Mouse (Mus musculus) hindbrain, embryonic 13.5 days (tissue): Measurements from ENCODE around the gene Acvr1b. TPM values are rescaled to one million over a fixed set of nuclear protein-coding genes. Genes with fewer than 3 reads are reported as not detected.
A peak's percentile ranks its signal among the peaks of the same experiment; 100 is the strongest.

Source experiments
- ATAC-seq: fragments of 200-750 bp; cut with Nextera tagmentation; 2 replicates; pipeline ENCODE4 v1.8.0; 2017; ENCODE audit warnings: moderate TSS enrichment; ENCODE audit not compliant: low FRiP score
- H3K27ac ChIP-seq: fragments of 300-500 bp; sonication (generic); 2 replicates; pipeline ENCODE4 v1.5.1; 2015; ENCODE audit warnings: inconsistent platforms, mild to moderate bottlenecking, moderate library complexity
- H3K27me3 ChIP-seq: fragments of 300-500 bp; sonication (generic); 2 replicates; pipeline ENCODE4 v1.6.1; 2015; ENCODE audit warnings: mild to moderate bottlenecking, inconsistent platforms
- H3K36me3 ChIP-seq: fragments of 300-500 bp; sonication (generic); 2 replicates; pipeline ENCODE4 v1.6.1; 2015; ENCODE audit warnings: mild to moderate bottlenecking, inconsistent platforms
- H3K4me1 ChIP-seq: fragments of 300-500 bp; sonication (generic); replicated peaks from 2 replicates; pipeline ENCODE4 v1.6.1; 2015; ENCODE audit warnings: inconsistent platforms
- H3K4me2 ChIP-seq: fragments of 300-500 bp; sonication (generic); 2 replicates; pipeline ENCODE4 v1.6.1; 2015; ENCODE audit warnings: inconsistent platforms, mild to moderate bottlenecking, moderate library complexity
- H3K4me3 ChIP-seq: fragments of 300-500 bp; sonication (generic); 2 replicates; pipeline ENCODE4 v1.5.1; 2015; ENCODE audit warnings: mild to moderate bottlenecking, inconsistent platforms
- H3K9ac ChIP-seq: fragments of 300-500 bp; sonication (generic); 2 replicates; pipeline ENCODE4 v1.6.1; 2015; ENCODE audit warnings: mild to moderate bottlenecking, inconsistent platforms
- H3K9me3 ChIP-seq: fragments of 300-500 bp; sonication (generic); 2 replicates; pipeline ENCODE4 v1.6.1; 2016; ENCODE audit warnings: inconsistent platforms
- WGBS: fragments of 180-500 bp; shearing (Covaris S2); methylation state at CpG from one replicate; pipeline ENCODE4 v1.1.7; 2015; 5-methylcytosine and 5-hydroxymethylcytosine counted together
- polyA plus RNA-seq: library from polyadenylated mRNA; unstranded; fragments of >200 nt; fragmentation: Nextera tagmentation; extraction: Ambion mirVana; gene quantifications from 2 replicates; pipeline ENCODE4 v1.2.1, GENCODE M21; 2015

Gene Acvr1b
- polyA plus RNA-seq, 1 experiment from 2014 or later: 20.5 TPM

- Histone ChIP-seq H3K4me2 (peak overlapping the region; percentile 56), H3K9me3 (no peaks in the 10 kb centered on the region), H3K9ac (peak overlapping the region; percentile 58), H3K36me3 (no peaks in the 10 kb centered on the region), H3K4me3 (peak overlapping the region; percentile 29), H3K27me3 (peaks cover 27% of the 10 kb centered on the region), H3K27ac (no peak overlapping the region), H3K4me1 (peaks cover 27% of the 10 kb centered on the region)
- WGBS: 5% methylated on average over 28 of the region's 28 CpGs
- peak; percentile 34; the same call in 1 of the 2 replicates for ATAC-seq
Measured at GRCm38 (mm10) chr15:101238885-101239511, 65.1 kb downstream of the Acvr1b start.

GRCm38 (mm10) chr15:101239821-101240220, 66.0 kb downstream of the Acvr1b start:
- Histone ChIP-seq H3K4me2 (no peak overlapping the region), H3K9me3 (no peaks in the 10 kb centered on the region)
- WGBS: 73% methylated on average over 8 of the region's 8 CpGs

GRCm38 (mm10) chr15:101240799-101241204, 66.9 kb downstream of the Acvr1b start:
- Histone ChIP-seq H3K9me3 (no peaks in the 10 kb centered on the region), H3K4me1 (peaks cover 21% of the 10 kb centered on the region), H3K36me3 (no peaks in the 10 kb centered on the region), H3K4me2 (peak overlapping the region; percentile 41), H3K4me3 (peak overlapping the region; percentile 9; the same call in 1 of the 2 replicates), H3K27me3 (peaks cover 25% of the 10 kb centered on the region), H3K9ac (peak overlapping the region; percentile 46; the same call in 1 of the 2 replicates), H3K27ac (no peak overlapping the region)
- ATAC-seq: peak; percentile 50; the same call in 1 of the 2 replicates
- 10% methylated on average over 10 of the region's 10 CpGs for WGBS

More at GRCm38 (mm10) chr15:101239821-101240220, 66.0 kb downstream of the Acvr1b start:
- Histone ChIP-seq H3K27ac (no peak overlapping the region), H3K36me3 (no peaks in the 10 kb centered on the region), H3K9ac (no peak overlapping the region), H3K4me1 (peaks cover 27% of the 10 kb centered on the region), H3K4me3 (no peak overlapping the region), H3K27me3 (peaks cover 27% of the 10 kb centered on the region)
- no peak for ATAC-seq

- Histone ChIP-seq H3K4me2 (peak overlapping the region; percentile 41), H3K9ac (0 out of 2 replicates have a peak overlapping the region, but pooled peaks have one; percentile 46), H3K36me3 (no peaks in the 10 kb centered on the region), H3K27ac (no peak overlapping the region), H3K4me1 (peaks cover 20% of the 10 kb centered on the region), H3K9me3 (no peaks in the 10 kb centered on the region), H3K4me3 (no peak overlapping the region), H3K27me3 (peaks cover 25% of the 10 kb centered on the region)
- 68% methylated on average over 9 of the region's 9 CpGs for WGBS
- ATAC-seq: no peak
Measured at GRCm38 (mm10) chr15:101241236-101241635, 67.4 kb downstream of the Acvr1b start.

- Histone ChIP-seq H3K27ac (no peak overlapping the region), H3K36me3 (no peaks in the 10 kb centered on the region), H3K27me3 (peaks cover 25% of the 10 kb centered on the region), H3K9ac (0 out of 2 replicates have a peak overlapping the region, but pooled peaks have one; percentile 46), H3K9me3 (no peaks in the 10 kb centered on the region), H3K4me3 (no peak overlapping the region), H3K4me2 (no peak overlapping the region), H3K4me1 (peaks cover 23% of the 10 kb centered on the region)
- 73% methylated on average over 9 of the region's 9 CpGs for WGBS
- no peak for ATAC-seq
Measured at GRCm38 (mm10) chr15:101241853-101242252, 68.0 kb downstream of the Acvr1b start.

GRCm38 (mm10) chr15:101242645-101243044, 68.8 kb downstream of the Acvr1b start:
- H3K4me2 ChIP-seq: no peak overlapping the region
- WGBS: 18% methylated on average over 8 of the region's 8 CpGs
- H3K4me3 ChIP-seq: no peak overlapping the region
- no peaks in the 10 kb centered on the region for H3K9me3 ChIP-seq
- no peaks in the 10 kb centered on the region for H3K36me3 ChIP-seq
- peaks cover 24% of the 10 kb centered on the region for H3K27me3 ChIP-seq
- peaks cover 28% of the 10 kb centered on the region for H3K4me1 ChIP-seq
- no peak for ATAC-seq
- H3K9ac ChIP-seq: no peak overlapping the region
- H3K27ac ChIP-seq: no peak overlapping the region

- Histone ChIP-seq H3K9me3 (no peaks in the 10 kb centered on the region), H3K9ac (no peak overlapping the region), H3K36me3 (no peaks in the 10 kb centered on the region), H3K27me3 (peaks cover 12% of the 10 kb centered on the region; the same call in 1 of the 2 replicates), H3K4me1 (peaks cover 23% of the 10 kb centered on the region), H3K27ac (no peak overlapping the region), H3K4me3 (no peak overlapping the region), H3K4me2 (no peak overlapping the region)
- WGBS: 70% methylated on average over 3 of the region's 3 CpGs
- no peak for ATAC-seq
Measured at GRCm38 (mm10) chr15:101244012-101244411, 70.1 kb downstream of the Acvr1b start.

GRCm38 (mm10) chr15:101246231-101247154, 72.6 kb downstream of the Acvr1b start:
- ATAC-seq: peak; percentile 98
- Histone ChIP-seq H3K9me3 (no peaks in the 10 kb centered on the region), H3K27me3 (0 out of 2 replicates have a peak, but pooled peaks cover 10% of the 10 kb centered on the region), H3K9ac (peak overlapping the region; percentile 73), H3K4me3 (peak overlapping the region; percentile 49), H3K27ac (peak overlapping the region; percentile 85), H3K36me3 (no peaks in the 10 kb centered on the region), H3K4me2 (peak overlapping the region; percentile 69), H3K4me1 (peaks cover 16% of the 10 kb centered on the region)
- WGBS: 2% methylated on average over 56 of the region's 56 CpGs

GRCm38 (mm10) chr15:101247155-101247498, 73.3 kb downstream of the Acvr1b start:
- H3K36me3 ChIP-seq: no peaks in the 10 kb centered on the region
- H3K9ac ChIP-seq: peak overlapping the region; percentile 73
- H3K27me3 ChIP-seq: peaks cover 4% of the 10 kb centered on the region; the same call in 1 of the 2 replicates
- 85% methylated on average over 1 of the region's 1 CpGs for WGBS
- peaks cover 16% of the 10 kb centered on the region for H3K4me1 ChIP-seq
- peak overlapping the region; percentile 49; the same call in 1 of the 2 replicates for H3K4me3 ChIP-seq
- no peaks in the 10 kb centered on the region for H3K9me3 ChIP-seq
- peak overlapping the region; percentile 69 for H3K4me2 ChIP-seq
- no peak for ATAC-seq
- H3K27ac ChIP-seq: peak overlapping the region; percentile 85; the same call in 1 of the 2 replicates

GRCm38 (mm10) chr15:101248029-101248710, 74.3 kb downstream of the Acvr1b start:
- no peak for ATAC-seq
- Histone ChIP-seq H3K4me1 (peaks cover 13% of the 10 kb centered on the region), H3K27me3 (peaks cover 14% of the 10 kb centered on the region; the same call in 1 of the 2 replicates), H3K36me3 (no peaks in the 10 kb centered on the region), H3K27ac (no peak overlapping the region), H3K4me3 (no peak overlapping the region), H3K9me3 (no peaks in the 10 kb centered on the region), H3K4me2 (no peak overlapping the region), H3K9ac (no peak overlapping the region; the same call in 1 of the 2 replicates)
- WGBS: 58% methylated on average over 5 of the region's 5 CpGs

- Histone ChIP-seq H3K9ac (no peak overlapping the region), H3K27me3 (peaks cover 16% of the 10 kb centered on the region; the same call in 1 of the 2 replicates), H3K4me1 (peaks cover 25% of the 10 kb centered on the region), H3K4me2 (no peak overlapping the region), H3K36me3 (no peaks in the 10 kb centered on the region), H3K27ac (no peak overlapping the region), H3K9me3 (no peaks in the 10 kb centered on the region), H3K4me3 (no peak overlapping the region)
- 82% methylated on average over 9 of the region's 9 CpGs for WGBS
- ATAC-seq: no peak
Measured at GRCm38 (mm10) chr15:101250220-101250800, 76.4 kb downstream of the Acvr1b start.
